Comparison of ENCODE assay signal across 7 mouse cellular contexts in the genomic region with DNA sequence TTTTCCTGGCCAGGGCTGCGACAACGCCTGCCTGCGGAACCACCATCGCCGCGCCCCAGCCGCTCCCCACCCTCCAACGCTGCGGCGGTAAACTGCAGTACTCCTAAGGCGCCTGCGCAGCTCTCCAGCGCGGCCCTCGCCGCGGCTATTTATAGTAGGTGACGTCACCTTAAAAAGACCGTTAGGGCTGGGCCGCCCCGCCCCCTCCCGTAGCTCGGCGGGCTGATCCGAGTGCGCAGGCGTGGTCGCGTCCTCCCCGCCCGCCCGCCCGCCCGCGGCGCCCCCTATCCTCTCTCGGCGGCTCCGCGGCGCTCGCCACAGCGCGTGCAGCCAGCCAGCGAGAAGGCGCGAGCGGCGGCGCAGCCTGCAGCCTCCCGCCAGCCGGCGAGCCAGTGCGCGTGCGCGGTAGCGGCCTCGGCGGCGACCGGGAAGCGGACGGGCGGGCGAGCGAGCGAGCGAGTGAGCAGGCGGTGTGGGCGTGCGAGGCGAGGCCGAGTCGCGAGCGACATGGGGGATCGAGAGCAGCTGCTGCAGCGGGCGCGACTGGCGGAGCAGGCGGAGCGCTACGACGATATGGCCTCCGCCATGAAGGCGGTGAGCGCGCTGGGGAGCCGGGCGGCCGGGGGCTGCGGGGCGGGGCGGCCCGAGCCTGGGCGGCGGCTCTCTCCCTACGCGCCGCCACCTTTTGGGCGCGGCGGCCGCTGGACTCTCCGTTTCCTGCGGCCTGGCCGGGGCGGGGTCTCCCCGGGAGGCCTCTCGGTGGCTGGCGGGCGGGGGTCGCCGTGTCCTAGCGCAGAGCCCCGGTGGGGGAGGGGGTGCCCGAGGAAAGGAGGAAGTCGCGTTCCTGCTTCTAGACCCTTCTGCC. TPM values are rescaled to one million over a fixed set of nuclear protein-coding genes. Genes with fewer than 3 reads are reported as not detected.
DNase-seq lines count a peak whose midpoint lies in the region; ATAC-seq and TF ChIP-seq lines count a peak whose summit lies in the region.

A gene (plus strand): TSS at position 256 of the 865 bp plus-strand sequence.

- H3K9ac ChIP-seq in intestine, postnatal 0 days (ENCODE audit: low read depth, low read length), result peak within 1 kb of the TSS; percentile 92
- peak within 1 kb of the TSS; percentile 96 for H3K9ac ChIP-seq in midbrain, embryonic 12.5 days (replicated peaks)

- intact Hi-C loops in left cerebral cortex, postnatal 4 days (cut with DNase I), result no loop called here

- WGBS in intestine, postnatal 0 days, result under 1% methylated on average over 116 of the region's 121 CpGs
- under 1% methylated on average over 109 of the region's 121 CpGs for WGBS in midbrain, embryonic 12.5 days
- under 1% methylated on average over 117 of the region's 121 CpGs for WGBS in small intestine, adult 2 months

- TF ChIP-seq POLR2A in small intestine, adult 2 months (IDR thresholded peaks at IDR 0.05; ENCODE audit: low read depth, low read length), result peak; percentile 74

- peak within 1 kb of the TSS; percentile 97 for H3K27ac ChIP-seq in intestine, postnatal 0 days (ENCODE audit: low read depth, low read length)
- H3K27ac ChIP-seq in midbrain, embryonic 12.5 days (replicated peaks), result peak within 1 kb of the TSS; percentile 100
- peak within 1 kb of the TSS; percentile 96 for H3K27ac ChIP-seq in small intestine, adult 2 months (ENCODE audit: insufficient read depth, low read depth, low read length)

- peak; percentile 96 for ATAC-seq in intestine, postnatal 0 days
- ATAC-seq in midbrain, embryonic 12.5 days (ENCODE audit: low FRiP score, low read depth), result peak; percentile 96

- no peaks in the 10 kb centered on the region for H3K9me3 ChIP-seq in intestine, postnatal 0 days (ENCODE audit: control insufficient read depth)
- no peaks in the 10 kb centered on the region for H3K9me3 ChIP-seq in midbrain, embryonic 12.5 days

- peak; percentile 94 for DNase-seq in adrenal gland, adult 8-10 months
- DNase-seq in embryo, embryonic 9.5 days (ENCODE audit: extremely low spot score), result peak; percentile 96
- DNase-seq in gonadal fat pad, adult 2 months (ENCODE audit: low read depth), result no peak
- peak; percentile 98 for DNase-seq in left cerebral cortex, postnatal 4 days

- peak within 1 kb of the TSS; percentile 88 for H3K4me2 ChIP-seq in intestine, postnatal 0 days (replicated peaks; ENCODE audit: low read depth)
- H3K4me2 ChIP-seq in midbrain, embryonic 12.5 days (replicated peaks), result peak within 1 kb of the TSS; percentile 90

- H3K27me3 ChIP-seq in intestine, postnatal 0 days (replicated peaks; ENCODE audit: control insufficient read depth, insufficient read depth, low read length), result no peaks in the 10 kb centered on the region
- H3K27me3 ChIP-seq in midbrain, embryonic 12.5 days, result no peaks in the 10 kb centered on the region
- no peaks in the 10 kb centered on the region for H3K27me3 ChIP-seq in small intestine, adult 2 months (ENCODE audit: control insufficient read depth, insufficient read depth, low read length)

- H3K4me3 ChIP-seq in intestine, postnatal 0 days (ENCODE audit: low read depth, low read length), result peak within 1 kb of the TSS; percentile 76
- H3K4me3 ChIP-seq in midbrain, embryonic 12.5 days, result peak within 1 kb of the TSS; percentile 93
- H3K4me3 ChIP-seq in small intestine, adult 2 months (ENCODE audit: low read depth, low read length), result peak within 1 kb of the TSS; percentile 87

- peak; percentile 40 for TF ChIP-seq CTCF in intestine, postnatal 0 days (IDR thresholded peaks at IDR 0.05; ENCODE audit: low read depth)
- TF ChIP-seq CTCF in small intestine, adult 2 months (IDR thresholded peaks at IDR 0.05; ENCODE audit: extremely low read depth, insufficient read length, insufficient replicate concordance, low read depth, low read length), result no peak

- 0 out of 2 replicates have a peak, but pooled peaks cover under 1% of the 10 kb centered on the region for H3K4me1 ChIP-seq in intestine, postnatal 0 days (replicated peaks; ENCODE audit: control insufficient read depth, insufficient read depth, low read length)
- H3K4me1 ChIP-seq in midbrain, embryonic 12.5 days, result peaks cover 29% of the 10 kb centered on the region
- peaks cover 13% of the 10 kb centered on the region; the same call in 1 of the 2 replicates for H3K4me1 ChIP-seq in small intestine, adult 2 months (ENCODE audit: control insufficient read depth, insufficient read depth, insufficient read length, low read length)

- no peaks in the 10 kb centered on the region; the same call in 1 of the 2 replicates for H3K36me3 ChIP-seq in intestine, postnatal 0 days (ENCODE audit: control insufficient read depth, insufficient read depth)
- H3K36me3 ChIP-seq in midbrain, embryonic 12.5 days, result peaks cover 5% of the 10 kb centered on the region; the same call in 1 of the 2 replicates
- peaks cover 8% of the 10 kb centered on the region; the same call in 1 of the 2 replicates for H3K36me3 ChIP-seq in small intestine, adult 2 months (ENCODE audit: control insufficient read depth, insufficient read depth, low read length)

RNA-seq across cellular contexts. Expression of the gene that starts here (rescaled TPM):
- 100 to 1,000 TPM; 160 to 184 (median 171) TPM for total RNA-seq in adrenal gland, adult 8-10 months (2022)
- polyA plus RNA-seq in gonadal fat pad, adult 2 months (2012; rRNA removed), result 105 and 129 TPM in 2 replicates
- 253 and 260 TPM in 2 replicates for polyA plus RNA-seq in intestine, postnatal 0 days (2015; fragmentation: Nextera tagmentation; extraction: Ambion mirVana)
- 100 to 1,000 TPM; 633 to 669 TPM for total RNA-seq in left cerebral cortex, postnatal 4 days (2021)
- 435 and 440 TPM in 2 replicates for polyA plus RNA-seq in midbrain, embryonic 12.5 days (2016; fragmentation: Nextera tagmentation; extraction: Ambion mirVana)
- 105 and 188 TPM in 2 replicates for polyA plus RNA-seq in small intestine, adult 2 months (2012; rRNA removed)
